Mouse (Mus musculus): ENCODE measurements at regions not wholly inside any gene's neighbourhood (a gene's known extent, or its start where the extent isn't known, plus 50 kb on each side); places are given as distances from the start of the nearest gene placed in this dataset.
"Not testable (repeated sequence)": the region's sequence is repeated elsewhere in the genome, so short reads cannot be mapped to it uniquely, and the experiment has no call there.

GRCm38 (mm10) chrX:76077781-76078180, 186.3 kb upstream of the Cldn34b3 start:
- no peak for DNase-seq (ENCODE audit: extremely low spot score)

GRCm38 (mm10) chrX:76082670-76083069, 181.4 kb upstream of the Cldn34b3 start:
- no peak for DNase-seq (ENCODE audit: extremely low spot score)

GRCm38 (mm10) chrX:76110763-76111474, 153.2 kb upstream of the Cldn34b3 start:
- no peak for DNase-seq (ENCODE audit: extremely low spot score)

- no peak for DNase-seq (ENCODE audit: extremely low spot score)
Observed at GRCm38 (mm10) chrX:76116086-76116485, 148.0 kb upstream of the Cldn34b3 start.

- DNase-seq (ENCODE audit: extremely low spot score), result no peak
Observed at GRCm38 (mm10) chrX:76116562-76116961, 147.5 kb upstream of the Cldn34b3 start.

GRCm38 (mm10) chrX:76120936-76121335, 143.2 kb upstream of the Cldn34b3 start:
- no peak for DNase-seq (ENCODE audit: extremely low spot score)

- no peak for DNase-seq (ENCODE audit: extremely low spot score)
Observed at GRCm38 (mm10) chrX:76123355-76123754, 140.7 kb upstream of the Cldn34b3 start.

GRCm38 (mm10) chrX:76137729-76138128, 126.4 kb upstream of the Cldn34b3 start:
- no peak for DNase-seq (ENCODE audit: extremely low spot score)

- DNase-seq (ENCODE audit: extremely low spot score), result no peak
Observed at GRCm38 (mm10) chrX:76141022-76141421, 123.1 kb upstream of the Cldn34b3 start.

- DNase-seq (ENCODE audit: extremely low spot score), result not testable (repeated sequence)
Observed at GRCm38 (mm10) chrX:76174806-76175205, 89.3 kb upstream of the Cldn34b3 start.

- no peak for DNase-seq (ENCODE audit: extremely low spot score)
Observed at GRCm38 (mm10) chrX:76181446-76182148, 82.5 kb upstream of the Cldn34b3 start.

- DNase-seq (ENCODE audit: extremely low spot score), result no peak
Observed at GRCm38 (mm10) chrX:76200607-76201006, 63.5 kb upstream of the Cldn34b3 start.

GRCm38 (mm10) chrX:76201366-76201765, 62.7 kb upstream of the Cldn34b3 start:
- DNase-seq (ENCODE audit: extremely low spot score), result peak; percentile 7
